Mouse (Mus musculus) spleen, adult 12 weeks (tissue): ENCODE measurements around the gene Fhod1.
A peak's percentile ranks its signal among the peaks of the same experiment; 100 is the strongest.

Source experiments
- DNase-seq: peaks from one replicate; pipeline ENCODE4 v3.0.0; 2022; ENCODE audit warnings: low spot score

Fhod1 gene

DNA sequence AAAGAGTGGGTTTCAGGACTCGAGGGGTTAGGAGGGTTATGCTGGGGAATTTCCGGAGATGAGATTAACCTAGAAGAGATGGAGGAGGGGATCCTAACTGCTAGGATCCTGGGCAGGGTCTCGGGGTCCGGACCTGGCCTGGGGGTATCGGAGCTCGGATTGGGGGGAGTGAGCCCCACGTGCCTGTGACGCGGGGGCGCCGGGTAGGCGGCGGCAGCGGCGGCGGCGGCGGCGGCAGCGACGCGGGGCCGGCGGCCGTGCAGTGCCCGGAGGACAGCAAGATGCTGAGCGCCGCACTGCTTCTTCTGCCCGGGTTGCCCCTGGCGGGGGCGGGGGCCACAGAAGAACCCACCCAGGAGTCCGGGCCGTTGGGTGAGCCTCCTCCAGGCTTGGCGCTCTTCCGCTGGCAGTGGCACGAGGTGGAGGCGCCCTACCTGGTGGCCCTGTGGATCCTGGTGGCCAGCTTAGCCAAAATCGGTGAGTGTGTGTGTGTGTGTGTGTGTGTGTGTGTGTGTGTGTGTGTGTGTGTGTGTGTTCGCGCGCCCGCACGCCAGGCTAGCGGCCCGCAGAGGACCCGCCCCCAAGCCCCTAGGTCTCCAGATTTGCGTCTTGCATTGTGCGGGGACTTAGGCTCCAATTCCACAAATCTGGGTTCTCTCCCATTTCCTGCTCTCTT lies 1.5 kb upstream of the Fhod1 start:
- no peak for DNase-seq

DNA sequence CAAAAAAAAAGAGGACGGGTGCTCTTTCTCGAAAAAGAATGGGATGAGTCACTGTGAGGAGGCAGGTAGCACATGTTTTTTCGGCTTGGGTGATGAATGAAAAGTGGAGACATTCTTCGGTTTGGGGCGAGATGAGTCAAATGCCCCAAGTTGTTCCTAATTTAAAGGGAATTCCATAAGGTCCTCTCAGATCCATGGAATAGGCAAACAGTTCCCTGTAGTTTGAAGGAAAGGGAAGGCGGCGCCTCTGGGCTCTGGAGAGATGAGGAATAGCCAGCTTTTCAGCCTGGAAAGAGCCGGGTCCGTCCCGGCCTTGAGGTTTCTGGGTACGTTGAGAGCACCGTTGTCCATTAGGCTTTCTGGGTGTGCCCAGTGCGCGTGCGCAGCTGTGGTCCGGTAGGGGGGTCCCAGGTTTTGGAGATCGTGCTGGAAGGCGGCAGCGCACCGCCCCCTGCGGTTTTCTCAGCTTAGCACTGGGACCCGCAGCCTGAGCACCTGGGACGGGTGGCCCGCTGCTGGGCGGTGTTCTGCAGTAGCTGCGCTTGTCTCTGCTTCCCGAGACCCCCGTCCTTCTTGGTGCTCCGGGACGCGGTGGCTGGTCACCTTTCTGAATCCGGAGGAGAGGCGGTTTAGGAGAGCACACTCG lies 820 bp upstream of the Fhod1 start, which contains the start of gene Slc9a5:
Gene Slc9a5, plus strand, starts transcription at position 394 of the 646 bp plus-strand sequence.
- DNase-seq, result no peak

DNA sequence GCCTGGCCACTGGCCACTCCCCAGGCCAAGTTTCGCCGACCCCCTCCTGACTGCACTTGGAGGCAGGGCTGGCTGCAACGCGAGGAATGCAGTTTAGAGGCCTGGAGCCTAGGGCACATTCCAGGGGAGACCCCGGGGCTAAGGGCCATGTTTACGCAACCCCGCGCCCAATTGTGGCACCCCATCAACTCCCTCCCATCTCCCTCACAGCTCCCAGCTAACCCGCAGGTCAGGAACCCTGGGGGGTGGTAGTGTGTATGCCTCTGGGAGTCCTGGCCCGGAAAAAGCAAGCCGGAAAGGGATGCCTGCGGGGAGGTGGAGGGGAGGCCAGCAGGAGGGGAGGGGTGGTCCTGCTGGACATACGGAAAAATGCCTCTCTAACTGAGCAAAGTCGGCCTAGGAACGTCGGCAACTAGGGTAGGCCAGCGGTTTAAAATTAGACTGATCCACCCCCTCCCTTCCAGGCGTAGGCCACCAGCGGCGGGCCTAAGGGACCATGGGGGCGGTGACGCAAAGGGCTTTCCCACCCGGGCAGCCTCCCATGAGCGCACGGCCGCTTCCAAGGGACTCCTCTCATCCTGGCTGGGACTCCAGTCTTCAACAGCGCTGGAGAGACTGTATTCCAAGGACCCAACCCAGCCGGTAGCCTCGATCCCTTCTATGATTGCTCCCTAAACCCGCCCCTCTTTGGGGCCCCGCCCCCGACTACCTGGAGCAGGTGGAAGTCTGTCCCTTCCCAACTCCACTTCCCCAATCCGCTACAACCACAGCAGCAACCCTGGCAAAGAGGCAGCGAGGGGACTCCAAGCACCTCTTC lies 934 bp downstream of the Fhod1 start:
- DNase-seq, result no peak

DNA sequence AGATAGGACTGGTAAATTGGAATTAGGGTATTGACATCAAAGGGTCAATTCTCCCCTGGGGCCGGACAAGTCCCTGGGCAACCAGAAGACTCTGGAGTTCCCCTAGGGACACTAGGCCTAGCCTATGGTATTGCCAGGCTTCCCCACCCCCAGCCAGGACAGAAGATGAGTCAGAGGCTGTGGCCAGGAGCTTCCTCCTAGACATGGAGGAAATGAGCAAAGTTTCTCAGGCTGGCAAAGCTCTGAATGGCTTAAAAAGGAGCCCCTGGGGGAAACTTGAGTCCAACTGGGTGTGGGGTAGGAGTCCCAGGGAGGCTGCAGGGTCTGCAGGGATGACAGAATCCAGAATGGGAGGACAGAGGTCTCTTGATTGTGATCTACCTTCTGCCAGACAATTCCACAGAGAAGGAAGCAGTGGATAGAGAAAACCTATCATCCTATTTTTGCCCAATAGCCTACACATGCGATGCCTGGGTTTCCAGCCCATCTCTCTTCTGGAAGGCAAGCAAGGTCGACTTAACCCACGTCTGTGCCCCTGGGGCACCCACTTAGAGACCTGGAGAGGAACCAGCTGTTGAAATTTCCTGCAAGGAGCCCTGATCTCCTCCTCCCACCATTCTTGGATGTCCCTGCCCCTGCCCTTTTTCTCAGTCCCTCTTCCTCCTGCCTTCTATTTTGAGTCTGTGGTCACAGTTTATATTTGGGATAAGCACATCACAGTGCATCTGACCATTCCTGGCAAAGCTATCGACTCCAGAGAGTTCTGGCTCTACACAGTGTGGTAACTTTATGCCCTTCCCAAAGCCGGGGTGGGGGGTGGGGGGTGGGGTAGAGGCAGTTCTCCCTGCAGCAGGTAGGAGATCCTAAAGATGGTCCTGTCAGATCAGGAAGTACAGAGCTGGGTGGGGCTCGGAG lies 2.4 kb downstream of the Fhod1 start:
- no peak for DNase-seq

DNA sequence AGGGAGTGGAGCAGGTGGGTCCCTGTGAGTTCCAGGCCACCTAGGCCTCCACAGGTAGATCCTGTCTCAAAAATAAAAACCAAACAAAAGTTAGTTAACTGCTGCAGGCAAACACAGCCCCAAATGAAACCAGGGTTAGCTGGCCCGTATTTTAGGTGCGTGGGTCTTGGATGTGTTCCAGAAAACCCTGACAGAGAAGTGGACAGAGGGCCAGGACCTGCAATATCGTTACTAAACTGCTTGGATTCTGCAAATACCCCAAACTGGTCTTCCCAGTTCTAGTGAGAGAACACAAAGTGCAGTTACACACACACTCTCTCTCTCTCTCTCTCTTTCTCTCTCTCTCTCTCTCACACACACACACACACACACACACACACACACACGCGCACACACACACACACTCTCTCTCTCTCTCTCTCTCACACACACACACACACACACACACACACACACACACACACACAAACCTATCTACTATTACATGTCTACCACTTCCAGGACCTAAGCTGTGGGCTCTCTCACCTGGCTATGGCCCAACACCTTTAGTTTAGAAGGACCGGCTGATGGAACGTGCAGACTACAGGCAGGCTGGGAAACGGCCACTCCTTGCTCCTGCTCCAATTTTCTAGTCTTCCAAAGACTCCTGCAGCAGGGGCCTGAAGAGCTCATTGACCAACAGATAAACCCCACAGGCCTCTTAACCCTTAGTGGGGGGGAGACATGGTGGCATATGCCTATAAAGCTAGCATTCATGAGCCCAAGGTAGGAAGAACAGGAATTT lies 3.8 kb downstream of the Fhod1 start:
- no peak for DNase-seq

DNA sequence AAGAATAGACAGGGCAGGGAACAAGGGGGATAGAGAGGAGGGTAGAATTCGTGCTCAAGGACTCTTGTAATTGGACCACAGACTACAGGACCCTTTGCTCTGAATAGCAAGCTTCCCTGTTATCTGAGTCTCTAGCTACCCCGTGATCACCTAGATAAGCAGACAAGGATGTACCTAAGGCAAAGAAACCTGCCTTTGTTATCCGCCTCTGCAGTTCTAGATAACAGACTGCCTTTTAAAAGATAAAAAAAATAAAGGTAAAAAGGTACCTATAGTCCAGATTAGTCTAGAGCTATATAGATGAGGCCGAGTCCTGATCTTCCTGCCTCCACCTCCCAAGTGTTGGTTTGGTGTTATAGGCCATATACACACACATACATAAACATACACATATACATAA lies 5.0 kb downstream of the Fhod1 start:
- DNase-seq, result no peak

DNA sequence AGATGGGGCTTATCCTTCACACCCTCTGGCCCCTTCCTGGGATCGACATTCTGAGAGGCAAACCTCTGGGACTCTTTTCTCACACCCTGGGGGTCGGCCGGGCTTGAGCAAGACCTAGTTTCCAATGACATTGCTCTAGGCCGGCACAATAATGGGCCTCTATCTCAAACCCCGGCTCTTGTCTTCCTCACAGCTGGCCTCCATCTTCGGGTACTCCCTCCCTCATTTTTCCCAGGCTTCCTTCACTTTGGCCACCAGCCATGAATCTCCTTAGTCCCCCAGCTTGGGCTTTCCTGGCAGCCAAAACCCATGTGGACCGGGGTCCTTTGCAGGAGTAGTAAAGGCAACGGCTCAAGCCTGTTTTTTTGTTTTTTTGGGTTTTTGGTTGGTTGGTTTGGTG lies 6.4 kb downstream of the Fhod1 start:
- DNase-seq, result no peak

DNA sequence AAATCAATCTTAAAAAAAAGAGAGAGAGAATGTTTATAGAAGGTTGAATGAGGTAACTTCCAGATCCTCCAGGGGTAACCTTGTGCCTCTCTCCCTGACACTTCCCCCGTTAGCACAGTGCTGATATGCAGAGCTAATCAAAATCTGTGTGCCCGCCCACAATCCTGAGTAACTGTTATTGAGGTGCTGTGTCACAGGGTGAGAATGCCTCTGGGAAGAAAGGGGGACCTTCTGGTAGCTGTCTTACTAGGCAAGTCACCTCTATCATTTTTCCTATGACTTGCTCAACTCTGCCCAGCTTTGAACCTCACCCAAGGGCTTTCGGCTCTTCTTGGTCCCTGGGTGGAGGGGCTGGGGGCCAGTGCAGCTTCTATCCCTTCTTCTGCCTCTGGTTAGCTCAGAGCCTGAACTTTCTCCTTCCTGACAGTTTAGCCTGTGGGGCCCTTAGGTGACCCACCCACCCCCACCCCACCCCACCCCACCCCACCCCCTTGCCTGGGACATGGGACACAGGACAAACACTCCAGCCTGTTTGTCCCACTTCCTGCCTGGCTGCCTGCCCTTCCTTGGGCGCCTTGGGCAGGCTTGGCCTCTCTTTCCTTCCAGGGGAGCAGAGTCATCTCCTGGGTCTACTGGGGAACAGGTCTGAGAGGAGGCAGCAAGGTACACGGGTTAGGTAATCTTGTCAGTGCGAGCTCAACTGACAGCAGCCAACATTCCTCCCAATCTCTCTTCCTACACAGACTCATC lies 7.7 kb downstream of the Fhod1 start:
- no peak for DNase-seq

DNA sequence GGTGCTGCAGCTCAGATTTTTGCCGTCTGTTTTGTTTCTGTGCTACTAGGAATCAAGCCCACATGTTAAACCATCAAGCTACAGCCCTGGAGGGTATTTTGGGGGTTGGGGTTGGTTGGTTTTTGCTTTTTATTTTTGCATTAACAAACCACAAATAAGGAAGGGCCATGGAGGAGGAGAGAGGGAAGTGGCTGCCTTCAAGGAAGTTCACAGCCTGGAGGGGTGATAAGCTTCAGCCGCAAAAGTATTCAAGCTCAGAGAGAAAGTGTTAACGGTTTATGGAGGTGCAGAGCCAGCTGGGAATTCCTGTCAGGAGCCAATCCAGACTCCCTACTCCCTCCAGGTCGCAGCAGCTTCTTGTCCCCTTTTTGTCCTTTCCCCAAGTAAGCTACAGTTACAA lies 8.8 kb downstream of the Fhod1 start:
- no peak for DNase-seq

DNA sequence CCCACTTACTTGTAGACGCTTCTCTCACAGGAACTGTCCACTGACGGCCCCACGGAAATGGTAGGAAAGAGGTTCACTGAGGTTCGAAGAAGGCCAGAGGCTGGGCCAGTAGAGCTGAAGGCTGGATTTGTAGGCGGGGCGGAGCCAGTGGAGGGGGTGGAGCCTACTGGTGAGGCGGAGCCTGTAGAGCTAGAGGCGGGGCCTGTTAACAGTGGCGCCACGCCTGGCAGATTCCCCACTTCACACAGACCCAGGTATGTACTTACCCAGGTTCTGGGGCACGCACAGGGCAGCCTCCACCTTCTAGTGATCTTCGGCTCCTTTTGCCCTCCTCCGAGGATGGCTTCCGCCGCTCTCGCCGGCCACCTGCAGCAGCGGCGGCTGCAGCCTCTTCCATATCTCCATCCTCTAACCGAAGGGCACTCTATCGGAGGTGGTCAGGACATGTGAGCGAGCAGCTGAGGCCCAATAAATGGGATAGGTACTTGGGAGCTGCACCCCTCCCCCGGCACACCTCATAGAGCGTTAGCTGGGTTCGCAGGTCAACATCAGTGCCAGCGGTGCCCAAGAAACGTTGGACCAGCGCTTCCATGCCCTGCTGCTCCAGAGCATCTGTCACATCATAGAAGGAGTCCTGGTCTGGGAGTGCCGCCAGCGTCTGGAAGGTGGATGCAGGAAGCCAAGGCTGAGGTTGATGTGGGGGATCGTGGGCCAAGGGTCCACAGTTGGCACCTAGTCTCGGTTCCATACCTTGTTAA lies 11.2 kb downstream of the Fhod1 start:
- no peak for DNase-seq

DNA sequence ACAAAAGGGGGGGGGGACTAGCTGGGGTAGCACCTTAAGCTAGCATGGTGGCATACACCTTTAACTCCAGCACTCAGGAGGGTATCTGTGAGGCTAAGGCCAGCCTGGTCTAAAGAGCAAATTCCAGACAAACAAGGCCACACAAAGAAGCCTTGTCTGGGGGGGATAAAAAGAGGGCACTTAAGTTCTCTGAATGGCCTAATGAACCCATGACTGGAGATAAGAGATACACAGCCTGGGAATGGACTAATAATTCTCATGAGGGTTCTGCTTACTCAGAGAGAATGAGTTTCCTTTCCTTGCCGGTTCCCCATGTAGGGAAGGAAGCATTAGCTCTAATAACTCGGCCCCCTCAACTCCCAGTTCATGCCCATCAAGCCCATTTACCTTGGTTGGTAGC lies 15.2 kb downstream of the Fhod1 start:
- no peak for DNase-seq

DNA sequence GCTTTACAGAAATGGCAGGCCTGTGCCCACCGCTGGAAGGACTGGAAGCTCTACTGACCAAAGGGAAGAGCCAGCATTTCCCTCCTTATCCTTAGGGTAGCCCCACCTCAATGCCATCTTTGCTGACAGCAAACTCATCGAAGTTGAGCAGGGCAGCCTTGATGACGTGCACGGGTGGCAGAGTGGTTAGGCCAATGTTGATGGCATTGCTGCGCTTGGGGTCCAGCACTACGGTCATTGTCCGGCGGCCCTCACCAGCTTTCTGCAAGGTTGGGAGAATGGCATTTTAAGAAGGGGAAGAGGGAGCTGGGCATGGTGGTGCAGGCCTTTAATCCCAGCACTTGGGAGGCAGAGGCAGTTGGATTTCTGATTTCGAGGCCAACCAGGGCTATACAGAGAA lies 15.8 kb downstream of the Fhod1 start:
- no peak for DNase-seq

DNA sequence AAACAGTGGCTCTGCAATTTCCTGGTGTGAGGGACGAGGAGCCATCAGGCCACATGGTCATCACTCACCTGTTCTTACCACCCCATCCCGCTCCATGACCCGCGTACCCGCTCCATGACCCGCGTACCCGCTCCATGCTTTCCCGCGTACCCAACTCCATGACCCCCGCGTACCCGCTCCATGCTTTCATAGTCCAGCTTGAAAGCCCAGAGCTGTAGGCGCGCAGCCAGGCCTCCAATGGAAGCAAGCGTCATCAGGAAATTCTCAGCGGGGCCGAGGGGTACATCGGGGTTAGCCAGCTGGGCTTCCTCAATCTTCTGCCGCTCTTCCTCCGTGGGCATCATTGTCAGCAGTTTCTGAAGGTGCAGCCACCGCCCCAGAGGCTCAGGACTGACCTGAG lies 16.3 kb downstream of the Fhod1 start:
- no peak for DNase-seq

DNA sequence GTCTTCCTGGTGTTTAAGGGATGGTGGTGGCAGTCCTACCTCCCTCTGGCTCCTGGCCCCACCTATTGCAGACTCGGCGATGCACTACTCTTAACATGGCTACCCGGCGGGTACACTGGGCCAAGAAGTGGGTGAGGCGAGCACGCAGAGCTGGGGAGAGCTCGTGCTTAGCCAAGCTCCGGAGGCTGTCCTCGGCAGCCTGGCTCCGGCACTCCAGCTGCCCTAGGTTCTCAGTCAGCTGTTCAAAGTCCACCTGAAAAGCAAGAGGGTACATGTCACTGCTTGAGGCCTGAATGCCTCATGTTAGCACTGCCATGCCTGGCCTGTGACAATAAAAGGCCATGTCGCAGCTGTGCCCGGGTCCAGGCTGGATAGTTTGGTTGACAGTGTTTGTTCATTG lies 17.4 kb downstream of the Fhod1 start:
- no peak for DNase-seq

DNA sequence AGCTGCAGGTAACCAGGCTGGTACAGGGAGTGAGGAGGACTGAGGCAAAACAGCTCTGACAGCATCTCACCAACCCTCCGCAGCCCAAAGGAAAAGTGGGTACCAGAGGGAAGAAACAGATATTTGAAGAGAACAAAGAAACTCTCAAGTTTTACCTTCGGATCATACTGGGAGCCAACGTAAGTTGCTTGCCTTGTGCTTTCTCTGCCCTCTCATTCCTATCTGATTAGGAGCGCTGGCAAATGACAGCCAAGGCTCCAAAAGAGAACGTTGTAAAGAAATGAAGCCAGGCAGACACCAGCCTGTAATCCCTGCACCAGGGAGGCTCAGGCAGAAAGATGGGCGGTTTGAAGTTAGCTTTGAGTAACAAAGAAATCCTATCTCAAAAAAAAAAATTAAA lies 20.8 kb downstream of the Fhod1 start:
- no peak for DNase-seq

DNA sequence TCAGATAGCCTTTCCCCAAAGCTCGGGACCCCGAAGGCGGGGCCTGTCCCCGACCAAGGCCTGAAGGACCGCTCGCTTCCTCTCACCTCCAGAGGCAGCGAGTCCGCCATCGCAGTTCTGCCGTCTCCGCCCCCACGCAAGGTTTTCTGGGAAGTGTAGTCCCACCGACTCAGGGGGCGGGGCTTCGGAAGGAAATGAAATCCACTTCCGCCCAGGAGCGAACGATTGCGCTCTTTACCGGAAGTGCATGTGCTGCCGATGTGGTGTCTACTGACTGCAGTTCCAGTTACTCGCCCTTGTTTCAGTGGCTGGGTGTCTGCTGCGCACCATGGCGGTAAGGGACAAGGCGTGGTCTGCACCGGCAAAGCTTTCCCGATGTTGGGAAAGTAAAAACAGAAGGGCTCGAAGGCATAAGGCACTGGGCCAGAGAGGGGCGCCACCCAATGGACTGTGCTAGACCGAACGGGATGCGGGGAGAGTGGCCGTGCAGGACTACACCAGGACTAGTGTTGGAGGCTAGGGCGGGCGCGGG lies 21.5 kb downstream of the Fhod1 start, which contains the start of the genes Lrrc29 and Tmem208:
Gene Lrrc29, minus strand, starts transcription at position 138 of the 532 bp plus-strand sequence.
Gene Tmem208, plus strand, starts transcription at position 214 of the 532 bp plus-strand sequence.
- peak; percentile 97 for DNase-seq

DNA sequence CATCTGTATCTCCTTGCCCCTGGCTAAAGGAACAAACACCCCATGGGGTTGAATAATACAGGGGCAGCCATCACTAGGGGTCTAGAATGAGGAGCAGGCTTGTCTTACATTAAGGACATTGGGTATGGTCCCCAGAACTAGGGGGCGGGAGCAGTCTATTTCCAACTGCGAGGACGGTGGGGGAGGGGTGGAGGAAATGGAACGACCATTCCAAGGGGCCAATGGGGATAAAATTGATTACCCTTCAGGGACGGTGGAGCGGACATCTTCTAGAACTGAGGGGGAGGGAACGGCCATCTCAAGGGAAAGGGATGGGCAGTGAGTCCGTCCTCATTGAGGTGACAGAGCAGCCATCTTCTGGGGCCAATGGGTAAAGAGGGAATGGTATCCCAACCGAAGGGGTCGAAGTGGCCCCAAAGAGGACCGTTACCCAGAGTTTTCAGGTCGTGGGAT lies 22.1 kb downstream of the Fhod1 start:
- no peak for DNase-seq

DNA sequence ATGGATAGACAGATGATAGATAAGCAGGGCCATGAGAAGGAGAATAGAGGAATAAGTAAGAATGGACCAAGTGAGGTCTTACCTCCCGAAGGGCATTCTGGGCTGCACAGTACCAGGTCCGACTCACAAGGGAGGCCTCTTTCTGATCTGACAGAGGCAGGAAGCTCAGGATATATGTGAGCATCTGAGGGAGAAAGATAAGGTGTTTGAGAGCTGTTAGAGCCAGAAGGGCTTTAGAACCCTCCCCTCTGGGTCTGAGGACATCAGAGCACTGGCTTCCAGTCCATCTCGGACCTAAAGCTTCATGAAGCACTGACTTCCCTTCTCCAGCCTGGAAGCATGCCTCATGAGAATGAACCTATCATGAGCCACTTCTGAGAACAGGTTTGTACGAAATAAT lies 24.6 kb downstream of the Fhod1 start:
- DNase-seq, result no peak

DNA sequence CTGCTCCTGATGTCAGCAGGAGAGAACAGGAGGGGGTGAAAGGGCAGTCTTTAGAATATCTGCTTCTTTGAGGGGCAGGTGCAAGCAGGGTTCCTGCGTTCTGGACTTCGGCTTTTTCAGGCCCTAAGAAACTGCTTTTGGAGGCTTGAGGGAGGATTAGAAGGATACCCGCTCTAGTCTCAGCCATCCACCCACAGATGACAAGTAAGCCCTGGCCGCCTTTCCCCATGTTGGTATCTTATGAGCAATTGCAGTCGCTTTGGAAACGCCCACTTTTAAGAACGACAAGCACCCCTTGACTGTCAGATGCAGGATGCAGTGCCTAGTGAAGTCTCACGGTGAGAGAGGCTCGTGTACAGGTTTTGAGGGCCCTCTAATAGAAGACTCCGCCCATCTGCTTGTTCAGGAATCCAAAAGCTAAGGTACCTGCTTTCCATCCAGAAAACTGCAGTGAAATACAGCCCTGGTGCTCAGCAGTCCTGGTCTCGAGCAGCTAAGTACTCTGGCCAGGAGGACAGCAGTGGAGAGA lies 29.0 kb downstream of the Fhod1 start:
- DNase-seq, result no peak
